Mouse (Mus musculus): ENCODE data around the gene Mafb.

DNA sequence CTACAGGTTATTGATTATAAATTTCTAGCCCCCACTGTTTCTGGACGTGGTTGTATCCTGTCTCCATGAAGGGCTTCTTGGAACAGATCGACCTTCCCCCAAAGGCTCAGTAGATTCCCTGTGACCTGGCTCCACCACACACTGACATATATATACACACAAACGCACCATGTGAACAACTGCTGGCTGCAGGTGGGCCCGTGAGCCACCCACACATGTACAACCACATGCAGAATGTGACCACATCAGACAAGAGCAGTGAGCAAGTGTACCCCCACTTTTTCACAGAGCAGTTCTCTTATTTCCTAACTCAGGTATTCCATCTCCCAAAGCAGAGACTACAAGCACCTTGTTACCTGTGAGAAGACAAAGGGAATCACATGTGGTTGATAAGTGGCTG, 39.1 kb downstream of the Mafb start:
- TF ChIP-seq CTCF (IDR thresholded peaks at IDR 0.05; ENCODE audit: borderline replicate concordance, insufficient read depth, low read depth, low read length) (no peak), POLR2A (IDR thresholded peaks at IDR 0.05; ENCODE audit: borderline replicate concordance, insufficient read depth, low read length) (no peak)
